Mouse (Mus musculus): ENCODE results near the gene Stra8. TPM values are rescaled to one million over a fixed set of nuclear protein-coding genes. Genes with fewer than 3 reads are reported as not detected.

The Stra8 gene
- total RNA-seq, 1 experiment: 23.8 TPM

DNA sequence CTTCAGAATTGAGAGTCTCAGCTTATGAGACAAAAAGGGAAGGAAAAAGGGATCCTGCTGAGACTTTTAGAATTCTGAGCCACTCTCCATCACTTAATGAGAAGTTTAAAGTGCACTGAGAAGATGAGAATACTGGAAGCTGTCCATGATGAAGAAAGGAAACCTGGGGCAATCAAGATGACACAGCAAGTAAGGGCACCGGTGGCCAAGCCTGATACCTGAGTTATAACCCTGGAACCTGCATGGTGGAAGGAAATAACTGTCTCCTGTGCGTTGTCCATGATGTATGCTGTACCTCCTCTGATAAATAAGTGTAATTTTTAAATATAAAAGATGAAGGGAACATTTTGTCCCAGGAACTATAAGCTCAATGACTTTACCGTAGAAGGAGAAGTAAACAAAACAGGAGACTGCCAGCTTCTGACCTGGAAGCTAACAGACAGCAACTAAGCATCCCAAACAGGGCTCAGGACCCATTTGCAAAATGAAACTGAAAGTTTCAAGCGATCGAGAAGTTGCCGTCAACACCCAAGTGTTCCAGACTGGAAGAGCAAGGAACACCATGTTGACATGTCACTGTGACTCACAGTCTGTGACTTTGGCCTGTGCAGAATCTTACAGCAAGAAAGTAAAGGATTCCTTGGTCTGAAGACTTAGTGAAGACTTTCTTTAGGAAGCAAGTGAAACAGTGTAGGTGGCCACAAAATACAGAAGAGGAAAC is 46.0 kb downstream of the Stra8 start:
- no peak for DNase-seq (ENCODE audit: low read depth, low spot score)
- Histone ChIP-seq H3K4me3 (ENCODE audit: insufficient read depth in 1 of 2, low read depth in 1 of 2, low read length in 2 of 2, poor library complexity in 1 of 2, severe bottlenecking in 1 of 2) (no peak overlapping the region), H3K9me3 (ENCODE audit: control insufficient read depth, insufficient read depth, low read depth, low read length) (no peaks in the 10 kb centered on the region), H3K36me3 (ENCODE audit: control insufficient read depth, insufficient read depth, low read length, poor library complexity, severe bottlenecking) (no peaks in the 10 kb centered on the region), H3K9ac (ENCODE audit: insufficient read depth, low read depth, low read length, poor library complexity, severe bottlenecking) (no peak overlapping the region), H3K27ac (ENCODE audit: insufficient read depth, low read depth, low read length, poor library complexity, severe bottlenecking) (no peak overlapping the region), H3K4me1 (ENCODE audit: control insufficient read depth in 2 of 2, insufficient read depth in 2 of 2, low read length in 2 of 2, poor library complexity in 1 of 2) (peaks cover 0 to 2% of the 10 kb centered on the region in 2 experiments; a peak in 2 of 4 replicates)
- TF ChIP-seq HCFC1 (IDR thresholded peaks at IDR 0.05; ENCODE audit: borderline replicate concordance, insufficient read depth, low read length) (no peak), ZC3H11A (IDR thresholded peaks at IDR 0.05; ENCODE audit: borderline replicate concordance, low read depth, low read length) (no peak), CHD2 (IDR thresholded peaks at IDR 0.05; ENCODE audit: low read depth, low read length) (no peak), ZNF384 (IDR thresholded peaks at IDR 0.05; ENCODE audit: low read depth, low read length) (no peak), MAFK (IDR thresholded peaks at IDR 0.05; ENCODE audit: insufficient read depth, low read depth, low read length) (no peak)
- in situ Hi-C loops (cut with MboI; ENCODE audit: low sequenced_read_pairs in 2 of 2, unreplicated experiment in 2 of 2): no loop called here

DNA sequence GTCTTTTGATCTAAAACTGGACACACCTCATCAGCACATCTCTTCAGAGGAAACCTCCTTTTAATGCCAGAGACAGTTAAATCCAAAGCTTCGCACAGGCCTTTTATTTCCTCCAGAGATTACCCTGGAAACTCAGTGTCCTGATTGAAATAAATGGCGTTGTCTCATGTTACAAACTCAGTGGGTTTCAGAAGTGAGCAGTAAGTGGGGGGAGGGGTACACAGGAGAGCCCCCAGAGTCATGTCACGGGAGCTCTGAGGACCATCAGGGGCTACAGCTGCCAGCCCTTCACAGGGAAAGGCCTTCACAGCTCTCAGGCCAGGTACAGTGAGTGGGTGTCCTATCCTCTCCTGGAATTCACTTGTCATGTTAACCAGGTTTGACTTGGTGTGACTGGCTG is 51.2 kb downstream of the Stra8 start:
- no peaks in the 10 kb centered on the region for H3K36me3 ChIP-seq (ENCODE audit: control insufficient read depth, insufficient read depth, low read length, poor library complexity, severe bottlenecking)
- TF ChIP-seq ZC3H11A (IDR thresholded peaks at IDR 0.05; ENCODE audit: borderline replicate concordance, low read depth, low read length) (no peak), MAFK (IDR thresholded peaks at IDR 0.05; ENCODE audit: insufficient read depth, low read depth, low read length) (no peak), ZNF384 (IDR thresholded peaks at IDR 0.05; ENCODE audit: low read depth, low read length) (no peak), HCFC1 (IDR thresholded peaks at IDR 0.05; ENCODE audit: borderline replicate concordance, insufficient read depth, low read length) (no peak), CHD2 (IDR thresholded peaks at IDR 0.05; ENCODE audit: low read depth, low read length) (no peak)
- peaks cover 0 to 4% of the 10 kb centered on the region in 2 experiments; a peak in 2 of 4 replicates for H3K4me1 ChIP-seq (ENCODE audit: control insufficient read depth in 2 of 2, insufficient read depth in 2 of 2, low read length in 2 of 2, poor library complexity in 1 of 2)
- H3K27ac ChIP-seq (ENCODE audit: insufficient read depth, low read depth, low read length, poor library complexity, severe bottlenecking): no peak overlapping the region
- no peak overlapping the region for H3K4me3 ChIP-seq (ENCODE audit: insufficient read depth in 1 of 2, low read depth in 1 of 2, low read length in 2 of 2, poor library complexity in 1 of 2, severe bottlenecking in 1 of 2)
- H3K9ac ChIP-seq (ENCODE audit: insufficient read depth, low read depth, low read length, poor library complexity, severe bottlenecking): no peak overlapping the region
- in situ Hi-C loops (cut with MboI; ENCODE audit: low sequenced_read_pairs in 2 of 2, unreplicated experiment in 2 of 2): no loop called here
- H3K9me3 ChIP-seq (ENCODE audit: control insufficient read depth, insufficient read depth, low read depth, low read length): no peaks in the 10 kb centered on the region
- no peak for DNase-seq (ENCODE audit: low read depth, low spot score)

DNA sequence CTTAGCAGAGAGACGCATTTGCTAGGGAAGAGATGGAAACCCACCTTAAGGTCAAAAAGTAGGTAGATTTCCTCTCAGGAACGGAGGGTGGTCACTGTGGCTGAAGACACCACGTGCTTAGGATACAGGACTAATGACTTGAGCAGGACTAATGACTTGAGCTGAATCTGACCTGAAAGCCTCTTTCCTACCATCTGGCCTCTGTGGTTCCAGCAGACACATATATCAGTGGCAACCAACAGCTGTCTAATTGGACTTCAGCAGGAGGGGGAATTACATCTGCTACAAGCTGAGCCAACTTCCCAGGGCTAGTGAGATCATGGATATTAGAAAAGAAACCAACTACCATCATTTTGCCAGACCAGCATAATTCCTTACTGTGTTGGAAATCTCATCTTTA is 59.3 kb downstream of the Stra8 start:
- no peak overlapping the region for H3K9ac ChIP-seq (ENCODE audit: insufficient read depth, low read depth, low read length, poor library complexity, severe bottlenecking)
- H3K4me3 ChIP-seq (ENCODE audit: insufficient read depth in 1 of 2, low read depth in 1 of 2, low read length in 2 of 2, poor library complexity in 1 of 2, severe bottlenecking in 1 of 2): no peak overlapping the region
- H3K36me3 ChIP-seq (ENCODE audit: control insufficient read depth, insufficient read depth, low read length, poor library complexity, severe bottlenecking): no peaks in the 10 kb centered on the region
- DNase-seq (ENCODE audit: low read depth, low spot score): no peak
- H3K4me1 ChIP-seq (ENCODE audit: control insufficient read depth in 2 of 2, insufficient read depth in 2 of 2, low read length in 2 of 2, poor library complexity in 1 of 2): no peaks in the 10 kb centered on the region
- H3K9me3 ChIP-seq (ENCODE audit: control insufficient read depth, insufficient read depth, low read depth, low read length): no peaks in the 10 kb centered on the region
- TF ChIP-seq HCFC1 (IDR thresholded peaks at IDR 0.05; ENCODE audit: borderline replicate concordance, insufficient read depth, low read length) (no peak), MAFK (IDR thresholded peaks at IDR 0.05; ENCODE audit: insufficient read depth, low read depth, low read length) (no peak), ZNF384 (IDR thresholded peaks at IDR 0.05; ENCODE audit: low read depth, low read length) (no peak)
- no peak overlapping the region for H3K27ac ChIP-seq (ENCODE audit: insufficient read depth, low read depth, low read length, poor library complexity, severe bottlenecking)
- in situ Hi-C loops (cut with MboI; ENCODE audit: low sequenced_read_pairs in 2 of 2, unreplicated experiment in 2 of 2): no loop called here

DNA sequence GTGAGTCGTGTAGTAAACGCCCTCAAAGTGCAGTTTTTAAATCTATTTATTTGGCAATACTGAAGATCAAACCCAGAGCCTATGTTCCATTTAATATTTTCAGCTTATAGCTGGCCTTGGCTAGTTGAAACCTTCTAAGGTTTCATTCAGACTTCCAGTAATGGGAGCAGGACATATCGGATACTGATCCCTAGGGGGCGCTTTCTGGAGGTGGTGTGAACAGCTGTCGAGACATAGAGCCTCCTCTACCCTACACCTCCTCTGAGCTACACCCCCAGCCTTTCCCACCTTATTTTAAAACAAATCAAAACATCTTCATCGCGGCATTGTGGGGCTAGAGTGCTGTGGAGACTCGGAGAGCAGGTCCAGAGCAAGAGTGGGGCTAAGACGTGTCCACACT is 60.7 kb downstream of the Stra8 start:
- Histone ChIP-seq H3K4me3 (ENCODE audit: insufficient read depth in 1 of 2, low read depth in 1 of 2, low read length in 2 of 2, poor library complexity in 1 of 2, severe bottlenecking in 1 of 2) (no peak overlapping the region), H3K4me1 (ENCODE audit: control insufficient read depth in 2 of 2, insufficient read depth in 2 of 2, low read length in 2 of 2, poor library complexity in 1 of 2) (peaks cover 0 to 2% of the 10 kb centered on the region in 2 experiments; a peak in 2 of 4 replicates), H3K9me3 (ENCODE audit: control insufficient read depth, insufficient read depth, low read depth, low read length) (no peaks in the 10 kb centered on the region), H3K36me3 (ENCODE audit: control insufficient read depth, insufficient read depth, low read length, poor library complexity, severe bottlenecking) (no peaks in the 10 kb centered on the region), H3K9ac (ENCODE audit: insufficient read depth, low read depth, low read length, poor library complexity, severe bottlenecking) (no peak overlapping the region), H3K27ac (ENCODE audit: insufficient read depth, low read depth, low read length, poor library complexity, severe bottlenecking) (no peak overlapping the region)
- in situ Hi-C loops (cut with MboI; ENCODE audit: low sequenced_read_pairs in 2 of 2, unreplicated experiment in 2 of 2): no loop called here
- TF ChIP-seq ZC3H11A (IDR thresholded peaks at IDR 0.05; ENCODE audit: borderline replicate concordance, low read depth, low read length): no peak
- DNase-seq (ENCODE audit: low read depth, low spot score): no peak

All from ES-E14 (cell line).